Mouse (Mus musculus) kidney, postnatal 0 days (tissue): ENCODE measurements around the gene Ehmt2. TPM values are rescaled to one million over a fixed set of nuclear protein-coding genes. Genes with fewer than 3 reads are reported as not detected.
A peak's percentile ranks its signal among the peaks of the same experiment; 100 is the strongest.

Experiments used
- ATAC-seq: fragments of 200-750 bp; cut with Nextera tagmentation; replicated peaks from 2 replicates; pipeline ENCODE4 v1.8.0; 2017; ENCODE audit warnings: low read depth, moderate number of reproducible peaks, moderate TSS enrichment, moderate library complexity; ENCODE audit not compliant: low FRiP score
- DNase-seq: peaks from one replicate; pipeline ENCODE4 v3.0.0-alpha.2; 2016; ENCODE audit warnings: low spot score
- H3K27ac ChIP-seq: fragments of 300-500 bp; sonication (generic); 2 replicates; pipeline ENCODE4 v1.5.1; 2014; ENCODE audit warnings: mild to moderate bottlenecking
- H3K27me3 ChIP-seq: fragments of 300-500 bp; sonication (generic); 2 replicates; pipeline ENCODE4 v1.6.1; 2014; ENCODE audit warnings: low read length, mixed read lengths; ENCODE audit not compliant: insufficient read depth
- H3K36me3 ChIP-seq: fragments of 300-500 bp; sonication (generic); 2 replicates; pipeline ENCODE4 v1.6.1; 2014; ENCODE audit warnings: low read length, mixed read lengths; ENCODE audit not compliant: insufficient read depth
- H3K4me1 ChIP-seq: fragments of 300-500 bp; sonication (generic); replicated peaks from 2 replicates; pipeline ENCODE4 v1.6.1; 2014; ENCODE audit warnings: antibody characterized with exemption, low read length, mixed read lengths; ENCODE audit not compliant: insufficient read depth
- H3K4me2 ChIP-seq: fragments of 300-500 bp; sonication (generic); 2 replicates; pipeline ENCODE4 v1.6.1; 2014; ENCODE audit warnings: mild to moderate bottlenecking, low read length, moderate library complexity, mixed read lengths
- H3K4me3 ChIP-seq: fragments of 300-500 bp; sonication (generic); replicated peaks from 2 replicates; pipeline ENCODE4 v1.5.1; 2014; ENCODE audit warnings: low read depth, low read length
- H3K9ac ChIP-seq: fragments of 300-500 bp; sonication (generic); 2 replicates; pipeline ENCODE4 v1.6.1; 2014; ENCODE audit warnings: low read depth, low read length
- H3K9me3 ChIP-seq: fragments of 300-500 bp; sonication (generic); replicated peaks from 2 replicates; pipeline ENCODE4 v1.6.1; 2016; ENCODE audit warnings: low read length, inconsistent platforms, mixed read lengths
- CTCF ChIP-seq: IDR thresholded peaks from 2 replicates; pipeline ENCODE4 v1.5.1; 2016; ENCODE audit warnings: antibody characterized with exemption, low read depth, mild to moderate bottlenecking, moderate library complexity
- WGBS: fragments of 180-500 bp; shearing (Covaris S2); extraction: QIAGEN DNeasy Blood & Tissue Kit; methylation state at CpG from one replicate; pipeline ENCODE4 v1.1.7; 2014; 5-methylcytosine and 5-hydroxymethylcytosine counted together
- polyA plus RNA-seq: library from polyadenylated mRNA; unstranded; fragments of >200 nt; fragmentation: Nextera tagmentation; extraction: Ambion mirVana; gene quantifications from 2 replicates; pipeline ENCODE4 v1.2.1, GENCODE M21; 2015

The Ehmt2 gene
- polyA plus RNA-seq, 1 experiment from 2014 or later: 44.1 TPM

GRCm38 (mm10) chr17:34879336-34879879, 18.9 kb upstream of the Ehmt2 start, which contains the start of gene Zbtb12:
TSS of gene Zbtb12 (plus strand) at chr17:34879483.
- DNase-seq (no peak), ATAC-seq (no peak)
- Histone ChIP-seq H3K27ac (no peak within 1 kb of the TSS), H3K4me3 (no peak within 1 kb of the TSS), H3K36me3 (no peaks in the 10 kb centered on the region), H3K4me2 (no peak within 1 kb of the TSS), H3K9ac (no peak within 1 kb of the TSS), H3K9me3 (no peaks in the 10 kb centered on the region), H3K4me1 (0 out of 2 replicates have a peak, but pooled peaks cover 4% of the 10 kb centered on the region), H3K27me3 (no peaks in the 10 kb centered on the region)
- TF ChIP-seq CTCF: no peak
- WGBS: 55% methylated on average over 11 of the region's 11 CpGs

GRCm38 (mm10) chr17:34881166-34881565, 17.1 kb upstream of the Ehmt2 start:
- H3K9ac ChIP-seq: no peak overlapping the region
- no peak overlapping the region for H3K4me3 ChIP-seq
- H3K4me1 ChIP-seq: 0 out of 2 replicates have a peak, but pooled peaks cover 4% of the 10 kb centered on the region
- H3K9me3 ChIP-seq: no peaks in the 10 kb centered on the region
- no peak overlapping the region for H3K4me2 ChIP-seq
- no peak overlapping the region for H3K27ac ChIP-seq
- no peaks in the 10 kb centered on the region for H3K36me3 ChIP-seq
- TF ChIP-seq CTCF: no peak
- ATAC-seq: no peak
- no peak for DNase-seq
- no peaks in the 10 kb centered on the region for H3K27me3 ChIP-seq

- no peak for TF ChIP-seq CTCF
- H3K4me3 ChIP-seq: no peak within 1 kb of the TSS
- H3K4me1 ChIP-seq: 0 out of 2 replicates have a peak, but pooled peaks cover 4% of the 10 kb centered on the region
- H3K9me3 ChIP-seq: no peaks in the 10 kb centered on the region
- no peaks in the 10 kb centered on the region for H3K36me3 ChIP-seq
- ATAC-seq: no peak
- H3K9ac ChIP-seq: 0 out of 2 replicates have a peak within 1 kb of the TSS, but pooled peaks have one; percentile 14
- DNase-seq: no peak
- 6% methylated on average over 15 of the region's 15 CpGs for WGBS
- no peak within 1 kb of the TSS for H3K27ac ChIP-seq
- no peaks in the 10 kb centered on the region for H3K27me3 ChIP-seq
- H3K4me2 ChIP-seq: peak within 1 kb of the TSS; percentile 30
Measured at GRCm38 (mm10) chr17:34881683-34882310, 16.5 kb upstream of the Ehmt2 start, which contains the start of gene Gm20547. TSS of gene Gm20547 (minus strand) at chr17:34882042.

GRCm38 (mm10) chr17:34883332-34883731, 14.9 kb upstream of the Ehmt2 start:
- DNase-seq (no peak), ATAC-seq (no peak)
- Histone ChIP-seq H3K27ac (no peak overlapping the region), H3K4me2 (no peak overlapping the region), H3K36me3 (no peaks in the 10 kb centered on the region), H3K4me3 (no peak overlapping the region), H3K9ac (no peak overlapping the region), H3K4me1 (0 out of 2 replicates have a peak, but pooled peaks cover 4% of the 10 kb centered on the region), H3K27me3 (no peaks in the 10 kb centered on the region), H3K9me3 (no peaks in the 10 kb centered on the region)
- peak; percentile 31; the same call in 1 of the 2 replicates for TF ChIP-seq CTCF
- 65% methylated on average over 3 of the region's 3 CpGs for WGBS

- ATAC-seq (no peak), DNase-seq (no peak)
- TF ChIP-seq CTCF: no peak
- no peak overlapping the region for H3K9ac ChIP-seq
- 89% methylated on average over 6 of the region's 6 CpGs for WGBS
- H3K4me3 ChIP-seq: no peak overlapping the region
- no peaks in the 10 kb centered on the region for H3K9me3 ChIP-seq
- no peaks in the 10 kb centered on the region for H3K36me3 ChIP-seq
- no peak overlapping the region for H3K27ac ChIP-seq
- H3K4me2 ChIP-seq: no peak overlapping the region
- 0 out of 2 replicates have a peak, but pooled peaks cover 4% of the 10 kb centered on the region for H3K4me1 ChIP-seq
- no peaks in the 10 kb centered on the region for H3K27me3 ChIP-seq
Measured at GRCm38 (mm10) chr17:34884704-34885103, 13.6 kb upstream of the Ehmt2 start.

- Histone ChIP-seq H3K36me3 (no peaks in the 10 kb centered on the region), H3K27ac (no peak overlapping the region), H3K4me3 (no peak overlapping the region), H3K4me2 (no peak overlapping the region), H3K4me1 (0 out of 2 replicates have a peak, but pooled peaks cover 4% of the 10 kb centered on the region), H3K27me3 (no peaks in the 10 kb centered on the region), H3K9me3 (no peaks in the 10 kb centered on the region), H3K9ac (no peak overlapping the region)
- 71% methylated on average over 3 of the region's 3 CpGs for WGBS
- ATAC-seq: no peak
- DNase-seq: peak; percentile 22
- no peak for TF ChIP-seq CTCF
Measured at GRCm38 (mm10) chr17:34885615-34886014, 12.7 kb upstream of the Ehmt2 start.
